Comparison of ENCODE assay signal across 8 mouse cellular contexts in genomic region chr13:64036079-64037011, GRCm38 (mm10). TPM values are rescaled to one million over a fixed set of nuclear protein-coding genes. Genes with fewer than 3 reads are reported as not detected.
DNase-seq lines count a peak whose midpoint lies in the region; ATAC-seq and TF ChIP-seq lines count a peak whose summit lies in the region.

No protein-coding gene starts in this region.

- H3K4me3 ChIP-seq in heart, adult 2 months, result no peak overlapping the region
- no peak overlapping the region for H3K4me3 ChIP-seq in heart, embryonic 11.5 days (ENCODE audit: low read depth, low read length)
- H3K4me3 ChIP-seq in forebrain, embryonic 16.5 days (replicated peaks; ENCODE audit: low read length), result no peak overlapping the region
- H3K4me3 ChIP-seq in intestine, embryonic 14.5 days (ENCODE audit: low read depth, low read length), result no peak overlapping the region
- no peak overlapping the region for H3K4me3 ChIP-seq in limb, embryonic 12.5 days (replicated peaks)

- no peak; the same call in 1 of the 2 replicates for TF ChIP-seq CTCF in heart, adult 2 months (IDR thresholded peaks at IDR 0.05)

- no peaks in the 10 kb centered on the region for H3K79me2 ChIP-seq in heart, adult 2 months (replicated peaks; ENCODE audit: control insufficient read depth, insufficient read depth, low read length)

- WGBS in heart, adult 2 months, result 24% methylated on average over 13 of the region's 13 CpGs
- WGBS in heart, embryonic 11.5 days (ENCODE audit: insufficient replicate concordance), result 20% methylated on average over 13 of the region's 13 CpGs
- 19% methylated on average over 13 of the region's 13 CpGs for WGBS in forebrain, embryonic 16.5 days
- 20% methylated on average over 13 of the region's 13 CpGs for WGBS in intestine, embryonic 14.5 days
- 11% methylated on average over 13 of the region's 13 CpGs for WGBS in limb, embryonic 12.5 days

- intact Hi-C loops in heart, adult 2 months (cut with DNase I), result loop anchor here (2.0 to 10.0 kb wide), 6 partner anchors 28 to 672 kb away; no protein-coding TSS in a partner anchor

- no peaks in the 10 kb centered on the region for H3K36me3 ChIP-seq in heart, adult 2 months (ENCODE audit: control insufficient read depth, insufficient read depth, low read length)
- H3K36me3 ChIP-seq in heart, embryonic 11.5 days (ENCODE audit: control insufficient read depth, insufficient read depth, low read length), result no peaks in the 10 kb centered on the region
- H3K36me3 ChIP-seq in forebrain, embryonic 16.5 days (ENCODE audit: control insufficient read depth, insufficient read depth), result no peaks in the 10 kb centered on the region
- no peaks in the 10 kb centered on the region for H3K36me3 ChIP-seq in intestine, embryonic 14.5 days (ENCODE audit: control insufficient read depth, insufficient read depth, low read length)
- no peaks in the 10 kb centered on the region for H3K36me3 ChIP-seq in limb, embryonic 12.5 days

- peak; percentile 58 to 68 for DNase-seq in heart, adult 2 months
- peak; percentile 68 to 81 for DNase-seq in cerebellum, adult 18-20 months
- peak; percentile 86 for DNase-seq in intestine, embryonic 14.5 days (ENCODE audit: low spot score)
- DNase-seq in spleen, postnatal 4 days (ENCODE audit: low spot score in 2 of 2), result peak; percentile 50 to 81

- no peak overlapping the region for H3K27ac ChIP-seq in heart, adult 2 months
- H3K27ac ChIP-seq in heart, embryonic 11.5 days (ENCODE audit: low read depth, low read length), result no peak overlapping the region
- no peak overlapping the region for H3K27ac ChIP-seq in forebrain, embryonic 16.5 days (ENCODE audit: low read length)
- no peak overlapping the region for H3K27ac ChIP-seq in intestine, embryonic 14.5 days (ENCODE audit: low read depth)
- H3K27ac ChIP-seq in limb, embryonic 12.5 days, result peak overlapping the region; percentile 12; the same call in 1 of the 2 replicates

- peak; percentile 61; the same call in 1 of the 2 replicates for TF ChIP-seq EP300 in heart, adult 2 months (IDR thresholded peaks at IDR 0.05; ENCODE audit: insufficient read depth, low read depth, low read length)

- no peaks in the 10 kb centered on the region for H3K27me3 ChIP-seq in heart, adult 2 months (ENCODE audit: control insufficient read depth, insufficient read depth, low read length)
- no peaks in the 10 kb centered on the region for H3K27me3 ChIP-seq in heart, embryonic 11.5 days (ENCODE audit: control insufficient read depth, insufficient read depth, low read length)
- peaks cover 5% of the 10 kb centered on the region; the same call in 1 of the 2 replicates for H3K27me3 ChIP-seq in forebrain, embryonic 16.5 days (replicated peaks; ENCODE audit: control insufficient read depth, insufficient read depth, low read length)
- H3K27me3 ChIP-seq in intestine, embryonic 14.5 days (replicated peaks; ENCODE audit: control insufficient read depth, insufficient read depth, low read length), result no peaks in the 10 kb centered on the region
- H3K27me3 ChIP-seq in limb, embryonic 12.5 days, result peaks cover 8% of the 10 kb centered on the region; the same call in 1 of the 2 replicates

- H3K4me2 ChIP-seq in heart, embryonic 11.5 days, result no peak overlapping the region
- H3K4me2 ChIP-seq in forebrain, embryonic 16.5 days (ENCODE audit: low read length), result no peak overlapping the region
- H3K4me2 ChIP-seq in intestine, embryonic 14.5 days (ENCODE audit: low read length), result no peak overlapping the region
- H3K4me2 ChIP-seq in limb, embryonic 12.5 days, result no peak overlapping the region

- no peak overlapping the region for H3K9ac ChIP-seq in heart, adult 2 months (ENCODE audit: low read depth, low read length)
- no peak overlapping the region for H3K9ac ChIP-seq in heart, embryonic 11.5 days (ENCODE audit: low read depth, low read length)
- H3K9ac ChIP-seq in forebrain, embryonic 16.5 days (replicated peaks; ENCODE audit: low read depth, low read length), result no peak overlapping the region
- H3K9ac ChIP-seq in intestine, embryonic 14.5 days (ENCODE audit: low read length), result no peak overlapping the region
- H3K9ac ChIP-seq in limb, embryonic 12.5 days (replicated peaks), result no peak overlapping the region

- no peaks in the 10 kb centered on the region for H3K4me1 ChIP-seq in heart, adult 2 months (ENCODE audit: control insufficient read depth, insufficient read depth, low read length)
- peaks cover 5% of the 10 kb centered on the region; the same call in 1 of the 2 replicates for H3K4me1 ChIP-seq in heart, embryonic 11.5 days (ENCODE audit: control insufficient read depth, insufficient read depth, low read length)
- H3K4me1 ChIP-seq in forebrain, embryonic 16.5 days (replicated peaks; ENCODE audit: control insufficient read depth, insufficient read depth, low read length), result no peaks in the 10 kb centered on the region
- peaks cover 30% of the 10 kb centered on the region for H3K4me1 ChIP-seq in intestine, embryonic 14.5 days (replicated peaks; ENCODE audit: control insufficient read depth, insufficient read depth, low read length)
- H3K4me1 ChIP-seq in limb, embryonic 12.5 days (replicated peaks), result peaks cover 24% of the 10 kb centered on the region

- no peaks in the 10 kb centered on the region for H3K9me3 ChIP-seq in heart, embryonic 11.5 days (replicated peaks; ENCODE audit: control insufficient read depth, low read length)
- H3K9me3 ChIP-seq in forebrain, embryonic 16.5 days (ENCODE audit: control insufficient read depth, low read length), result no peaks in the 10 kb centered on the region
- H3K9me3 ChIP-seq in intestine, embryonic 14.5 days (ENCODE audit: control insufficient read depth, low read length), result no peaks in the 10 kb centered on the region
- H3K9me3 ChIP-seq in limb, embryonic 12.5 days, result no peaks in the 10 kb centered on the region

- no peak for TF ChIP-seq POLR2A in heart, adult 2 months (IDR thresholded peaks at IDR 0.05; ENCODE audit: insufficient read depth, low read depth, low read length)

- no peak; the same call in 1 of the 2 replicates for ATAC-seq in heart, embryonic 11.5 days (replicated peaks; ENCODE audit: insufficient number of reproducible peaks, low FRiP score, low TSS enrichment)
- peak; percentile 92 for ATAC-seq in forebrain, embryonic 16.5 days
- peak; percentile 78 for ATAC-seq in intestine, embryonic 14.5 days (replicated peaks; ENCODE audit: low FRiP score, low TSS enrichment, low read depth)
- ATAC-seq in limb, embryonic 12.5 days (ENCODE audit: insufficient number of reproducible peaks, insufficient read depth, low FRiP score, low TSS enrichment, low read depth), result no peak; the same call in 1 of the 2 replicates
- 0 out of 2 replicates have a peak, but pooled peaks have one; percentile 49 for ATAC-seq in monocyte, adult 5-6 weeks (replicated peaks; ENCODE audit: insufficient number of reproducible peaks, low FRiP score, low TSS enrichment, poor library complexity, severe bottlenecking)

RNA-seq across cellular contexts. Expression of gene Hsd17b3, which starts 52.7 kb away (rescaled TPM):
- not detected for total RNA-seq in heart, adult 2 months (2021)
- not detected in 2 replicates for polyA plus RNA-seq in heart, adult 2 months (2012; rRNA removed)
- polyA plus RNA-seq in heart, embryonic 11.5 days (2014; fragmentation: Nextera tagmentation; extraction: Ambion mirVana), result not detected in 2 replicates
- not detected in 2 replicates for polyA plus RNA-seq in forebrain, embryonic 16.5 days (2015; fragmentation: Nextera tagmentation; extraction: Ambion mirVana)
- polyA plus RNA-seq in intestine, embryonic 14.5 days (2014; fragmentation: Nextera tagmentation; extraction: Ambion mirVana), result not detected in 2 replicates
- polyA plus RNA-seq in limb, embryonic 12.5 days (2016; fragmentation: Nextera tagmentation; extraction: Ambion mirVana), result not detected in 2 replicates
- total RNA-seq in monocyte, adult 5-6 weeks (2017), result not detected in 3 replicates

Comparison
In these comparisons a context has a peak if more than half of its experiments do, and no peak if none do; other contexts are left out.
1. ATAC-seq: peak in forebrain, embryonic 16.5 days (single experiment), intestine, embryonic 14.5 days (single experiment) and monocyte, adult 5-6 weeks (single experiment); none in heart, embryonic 11.5 days (single experiment) and limb, embryonic 12.5 days (single experiment).
2. Peak in every context shown above with its lines, with median percentiles within 50 percentile points of each other: DNase-seq.